Mouse (Mus musculus): ENCODE measurements at regions not wholly inside any gene's neighbourhood (a gene's known extent, or its start where the extent isn't known, plus 50 kb on each side); places are given as distances from the start of the nearest gene placed in this dataset.

GRCm38 (mm10) chr13:115595126-115595671 lies 493.4 kb upstream of the Itga1 start:
- no peak for TF ChIP-seq TAL1 (conservative IDR thresholded peaks at IDR 0.05; ENCODE audit: low read depth, low read length)
- no peak for TF ChIP-seq POLR2AphosphoS5 (IDR thresholded peaks at IDR 0.05; ENCODE audit: insufficient replicate concordance, low read depth, low read length)
- no peak for TF ChIP-seq GATA2 (IDR thresholded peaks at IDR 0.05; ENCODE audit: borderline replicate concordance, low read depth, low read length)

All from G1E (cell line).